Mouse (Mus musculus): ENCODE measurements around the gene Plbd2. TPM values are rescaled to one million over a fixed set of nuclear protein-coding genes. Genes with fewer than 3 reads are reported as not detected.

Gene Plbd2
- polyA plus RNA-seq (2012; ENCODE audit: insufficient read depth, insufficient read length, missing spikeins), result 20.4 and 22.8 TPM in 2 replicates

DNA sequence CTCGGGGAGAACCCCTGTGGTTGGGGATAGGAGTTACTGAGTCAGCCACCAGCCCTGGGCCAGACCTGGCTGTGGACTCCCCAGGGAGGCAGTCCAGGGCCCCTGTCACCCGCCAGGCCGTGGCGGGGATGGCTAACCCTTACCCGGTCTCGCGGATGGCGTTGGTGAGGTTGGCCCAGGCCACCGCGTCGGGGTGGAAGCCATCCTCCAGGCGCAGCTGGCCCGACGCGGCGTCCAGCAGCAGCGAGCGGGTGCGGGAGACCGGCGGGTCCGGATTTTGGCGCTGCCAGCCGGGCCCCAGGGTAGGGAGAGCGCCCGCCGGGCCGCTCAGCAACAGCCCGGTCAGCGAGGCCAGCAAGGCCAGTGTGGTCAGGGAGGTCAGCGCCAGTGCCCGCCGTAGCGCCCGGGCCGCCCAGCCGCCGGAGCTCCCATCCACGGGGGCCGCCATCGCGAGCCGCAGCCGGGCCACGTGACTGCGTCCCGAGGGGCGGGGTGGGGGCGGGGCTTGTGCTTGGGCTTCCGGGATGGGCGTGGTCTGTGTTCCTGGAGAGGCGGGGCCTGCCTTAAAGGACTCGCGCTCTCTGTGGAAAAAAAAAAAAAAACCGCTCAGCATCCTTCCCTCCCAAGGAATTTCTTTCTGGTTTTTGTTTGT lies at the start of gene Plbd2:
Gene Plbd2, minus strand, starts transcription at position 482 of the 652 bp plus-strand sequence.
- H3K27ac ChIP-seq (replicated peaks; ENCODE audit: low read depth, low read length), result no peak within 1 kb of the TSS
- peak within 1 kb of the TSS; percentile 90 for H3K4me3 ChIP-seq (ENCODE audit: insufficient read depth, low read depth, low read length)
- H3K4me1 ChIP-seq (ENCODE audit: control insufficient read depth, insufficient read depth, insufficient read length, low read length), result peaks cover 7% of the 10 kb centered on the region; the same call in 1 of the 2 replicates

DNA sequence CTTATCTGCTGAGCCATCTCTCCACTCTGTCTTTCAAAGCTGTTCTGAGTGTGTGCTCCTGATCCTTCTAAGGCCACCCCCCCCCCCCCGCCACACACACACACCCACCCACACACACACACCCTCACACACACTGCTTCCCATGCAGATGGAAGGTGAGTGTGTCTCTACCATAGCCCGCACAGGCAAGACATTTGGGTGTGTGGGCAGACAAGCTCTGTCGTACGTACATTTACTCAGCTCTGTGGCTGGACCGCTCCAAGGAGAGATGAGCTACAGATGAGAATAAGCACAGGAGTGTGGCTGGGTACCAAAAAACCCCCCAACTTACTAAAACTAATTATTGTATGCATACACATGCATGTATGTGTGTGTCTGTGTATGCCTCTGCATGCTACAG lies 47.2 kb upstream of the Plbd2 start:
- Histone ChIP-seq H3K27ac (replicated peaks; ENCODE audit: low read depth, low read length) (no peak overlapping the region), H3K4me1 (ENCODE audit: control insufficient read depth, insufficient read depth, insufficient read length, low read length) (no peaks in the 10 kb centered on the region), H3K4me3 (ENCODE audit: insufficient read depth, low read depth, low read length) (no peak overlapping the region)

DNA sequence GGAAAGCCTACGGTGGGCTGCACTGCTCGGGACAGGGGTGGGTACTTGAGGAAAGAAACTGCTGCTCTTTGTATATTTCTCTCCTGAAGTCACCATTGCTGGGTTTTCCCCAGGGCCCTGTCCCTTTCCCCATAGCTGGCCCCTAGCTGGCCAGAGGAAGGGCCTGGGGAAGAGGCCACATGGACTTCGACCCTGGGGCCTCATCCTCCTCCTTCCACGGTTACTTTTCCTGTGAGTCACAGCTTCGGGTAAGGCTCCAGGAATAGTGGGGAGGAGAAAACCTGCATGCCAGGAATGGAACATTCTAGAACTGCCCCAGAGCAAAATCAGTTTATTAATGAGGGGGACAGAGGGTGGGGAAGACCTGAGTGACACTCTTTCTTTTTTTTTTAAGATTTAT lies 46.7 kb upstream of the Plbd2 start:
- H3K4me3 ChIP-seq (ENCODE audit: insufficient read depth, low read depth, low read length), result no peak overlapping the region
- no peak overlapping the region for H3K27ac ChIP-seq (replicated peaks; ENCODE audit: low read depth, low read length)
- H3K4me1 ChIP-seq (ENCODE audit: control insufficient read depth, insufficient read depth, insufficient read length, low read length), result no peaks in the 10 kb centered on the region

DNA sequence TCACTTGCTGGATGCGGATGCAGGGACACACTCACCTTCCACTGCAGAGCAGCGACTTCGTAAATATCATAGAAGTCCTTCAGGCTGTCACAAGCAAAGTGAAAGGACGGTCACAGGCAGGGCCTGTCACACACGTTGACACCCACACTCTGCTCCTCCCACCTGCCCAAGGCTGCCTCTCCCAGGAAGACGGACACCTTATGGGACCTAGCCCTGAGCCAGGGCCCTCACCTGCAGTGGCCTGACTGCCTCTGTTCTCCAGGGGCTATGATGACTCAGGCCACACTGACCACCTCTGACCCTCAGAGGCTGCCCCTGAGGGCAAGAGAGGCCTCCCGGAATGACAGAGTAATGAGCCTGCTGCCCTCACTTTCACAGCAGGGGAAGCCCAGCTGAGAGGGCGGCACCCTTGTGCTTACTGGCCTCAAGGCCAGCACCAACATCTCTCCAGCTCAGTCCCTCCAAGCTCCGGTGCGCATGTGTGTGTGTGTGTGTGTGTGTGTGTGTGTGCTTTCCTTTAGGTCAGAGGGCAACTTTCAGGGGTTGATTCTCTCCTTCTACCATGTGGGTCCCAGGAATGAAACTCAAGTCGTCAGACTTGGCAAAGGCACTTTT lies 44.9 kb upstream of the Plbd2 start:
- Histone ChIP-seq H3K4me3 (ENCODE audit: insufficient read depth, low read depth, low read length) (no peak overlapping the region), H3K27ac (replicated peaks; ENCODE audit: low read depth, low read length) (no peak overlapping the region), H3K4me1 (ENCODE audit: control insufficient read depth, insufficient read depth, insufficient read length, low read length) (no peaks in the 10 kb centered on the region)

DNA sequence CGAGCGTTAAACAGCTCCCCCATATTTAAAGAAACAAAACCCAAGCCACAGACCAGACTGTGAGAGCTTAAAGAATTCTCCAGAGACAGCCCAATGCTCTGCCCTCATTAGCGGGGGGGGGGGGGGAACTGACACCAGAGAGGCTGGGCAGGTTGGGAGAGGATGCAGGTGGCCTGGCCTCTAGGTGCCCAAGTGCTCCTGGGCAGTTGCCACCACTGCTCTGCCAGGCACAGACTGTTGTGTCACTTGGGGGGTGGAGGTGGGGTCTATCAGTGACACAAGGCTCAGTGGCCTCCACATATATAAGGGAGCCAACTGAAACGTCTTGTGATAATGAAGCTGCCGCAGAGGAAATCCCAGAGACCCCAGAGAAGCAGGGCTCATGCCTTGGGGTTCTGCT lies 33.2 kb upstream of the Plbd2 start:
- H3K27ac ChIP-seq (replicated peaks; ENCODE audit: low read depth, low read length), result no peak overlapping the region
- no peaks in the 10 kb centered on the region for H3K4me1 ChIP-seq (ENCODE audit: control insufficient read depth, insufficient read depth, insufficient read length, low read length)
- no peak overlapping the region for H3K4me3 ChIP-seq (ENCODE audit: insufficient read depth, low read depth, low read length)

DNA sequence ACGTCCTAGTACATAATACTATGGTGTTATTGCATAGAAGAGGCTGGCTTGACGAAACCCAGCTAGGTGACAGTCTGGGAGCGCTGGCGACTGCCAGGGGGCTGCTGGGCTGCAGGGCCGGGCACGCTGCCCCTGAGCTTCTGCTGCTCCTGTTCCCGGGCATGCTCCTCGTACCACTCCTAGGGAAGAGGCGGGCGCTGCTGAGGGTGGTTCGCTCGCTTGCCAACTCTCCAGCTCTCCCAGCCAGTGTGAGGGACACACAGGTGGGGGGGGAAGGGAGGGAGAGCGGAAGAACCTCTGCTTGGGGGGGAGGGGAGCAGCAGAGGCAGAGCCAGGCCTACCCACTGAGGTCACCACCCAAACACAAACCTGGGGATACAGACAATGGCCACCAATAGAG lies 32.6 kb upstream of the Plbd2 start:
- Histone ChIP-seq H3K4me1 (ENCODE audit: control insufficient read depth, insufficient read depth, insufficient read length, low read length) (no peaks in the 10 kb centered on the region), H3K4me3 (ENCODE audit: insufficient read depth, low read depth, low read length) (no peak overlapping the region), H3K27ac (replicated peaks; ENCODE audit: low read depth, low read length) (no peak overlapping the region)

DNA sequence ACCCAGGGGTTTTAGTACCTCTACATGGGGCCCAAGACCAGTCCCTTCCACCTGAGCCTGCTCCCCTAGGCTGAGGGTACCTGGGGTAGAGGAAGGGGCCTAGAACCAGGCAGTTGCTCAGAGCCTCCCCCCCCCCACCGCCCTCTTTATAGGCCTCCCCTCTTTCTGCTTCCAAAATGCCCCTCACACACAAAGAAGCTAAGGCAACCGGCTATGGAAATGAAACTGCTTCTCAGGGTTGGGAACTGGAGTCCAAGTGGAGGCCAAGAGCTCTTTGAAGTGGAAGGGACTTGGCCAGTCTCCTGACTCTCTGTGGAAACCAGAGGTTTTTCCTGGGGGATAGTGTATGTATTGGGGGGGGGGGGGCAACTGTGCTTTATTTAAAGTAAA lies 31.3 kb upstream of the Plbd2 start:
- no peak overlapping the region for H3K4me3 ChIP-seq (ENCODE audit: insufficient read depth, low read depth, low read length)
- H3K27ac ChIP-seq (replicated peaks; ENCODE audit: low read depth, low read length), result no peak overlapping the region
- H3K4me1 ChIP-seq (ENCODE audit: control insufficient read depth, insufficient read depth, insufficient read length, low read length), result no peaks in the 10 kb centered on the region

DNA sequence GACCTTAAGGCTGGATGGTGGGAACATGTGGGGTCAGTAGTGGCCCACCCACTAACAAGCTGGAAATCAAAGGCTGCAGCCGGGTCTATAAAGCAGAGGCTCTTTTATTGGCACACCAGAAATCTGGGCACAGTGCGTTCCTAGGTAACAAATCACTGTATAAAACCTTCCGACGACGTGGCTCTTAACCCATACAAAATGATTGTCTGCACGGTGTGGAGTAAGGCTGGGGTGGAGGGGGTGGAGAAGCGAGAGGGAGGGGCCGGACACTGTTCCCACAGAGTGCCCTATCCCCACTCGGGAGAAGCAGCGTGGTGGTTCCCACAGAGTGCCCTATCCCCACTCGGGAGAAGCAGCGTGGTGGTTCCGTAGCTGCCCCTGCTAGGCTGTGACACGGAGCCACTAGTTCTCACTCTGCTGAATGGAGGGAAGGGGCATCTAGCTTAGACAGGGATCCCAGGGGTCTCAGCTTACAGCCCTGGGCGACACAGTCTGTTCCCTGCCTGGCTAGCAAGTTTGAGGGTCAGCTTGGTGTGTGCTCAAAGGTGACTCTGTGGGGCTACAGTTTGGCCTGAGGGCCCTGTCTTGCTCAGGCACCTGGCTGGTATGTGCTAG lies 30.8 kb upstream of the Plbd2 start:
- no peak overlapping the region for H3K4me3 ChIP-seq (ENCODE audit: insufficient read depth, low read depth, low read length)
- no peaks in the 10 kb centered on the region for H3K4me1 ChIP-seq (ENCODE audit: control insufficient read depth, insufficient read depth, insufficient read length, low read length)
- no peak overlapping the region for H3K27ac ChIP-seq (replicated peaks; ENCODE audit: low read depth, low read length)

DNA sequence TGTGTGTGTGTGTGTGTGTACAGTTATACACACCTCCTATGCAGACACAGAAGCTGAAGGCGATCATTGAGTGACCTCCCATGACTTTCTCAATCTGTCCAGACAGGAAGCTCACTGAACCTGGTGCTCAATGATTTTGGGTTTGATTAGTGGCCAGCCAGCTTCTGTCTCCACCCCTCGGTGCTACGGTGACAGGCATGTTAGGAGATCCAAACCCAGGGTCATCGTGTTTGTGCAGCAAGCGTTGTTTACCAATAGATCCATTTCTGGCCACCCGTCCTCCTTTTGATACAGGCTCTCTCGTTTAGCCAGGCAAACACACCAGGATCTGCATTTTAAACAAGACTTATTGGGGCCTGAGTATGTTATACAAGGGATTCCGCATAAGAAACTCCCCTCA lies 28.2 kb upstream of the Plbd2 start:
- H3K4me3 ChIP-seq (ENCODE audit: insufficient read depth, low read depth, low read length), result no peak overlapping the region
- no peak overlapping the region for H3K27ac ChIP-seq (replicated peaks; ENCODE audit: low read depth, low read length)
- H3K4me1 ChIP-seq (ENCODE audit: control insufficient read depth, insufficient read depth, insufficient read length, low read length), result no peaks in the 10 kb centered on the region

DNA sequence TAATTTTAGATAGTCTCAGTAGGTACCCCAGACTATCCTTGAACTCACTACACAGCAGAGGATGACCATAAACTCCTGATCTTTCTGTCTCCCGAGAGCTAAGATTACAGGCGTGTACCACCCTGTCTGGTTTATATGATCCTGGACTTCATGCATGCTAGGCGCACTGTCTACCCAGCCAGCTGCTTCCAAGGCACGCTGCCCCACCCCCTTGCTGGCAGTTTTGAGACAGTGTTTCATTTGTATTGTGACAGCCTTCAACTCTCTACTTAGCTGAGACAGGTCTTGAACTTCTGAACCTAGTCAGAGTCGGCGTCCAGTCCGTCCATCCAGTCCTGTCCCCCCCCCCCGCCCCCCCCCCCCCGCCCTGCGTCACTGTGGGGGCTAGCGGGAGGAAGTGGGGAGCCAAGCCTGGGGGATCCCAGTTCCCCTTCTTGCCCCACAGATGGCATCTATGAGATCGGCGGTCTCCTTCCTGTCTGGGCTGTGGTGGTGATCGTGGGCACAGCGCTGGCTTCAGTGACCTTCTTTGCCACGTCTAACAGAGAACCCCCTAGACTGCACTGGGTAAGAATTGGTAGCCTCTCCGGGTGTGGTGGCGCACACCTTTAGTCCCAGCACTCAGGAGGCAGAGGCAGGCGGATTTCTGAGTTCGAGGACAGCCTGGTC lies 24.0 kb upstream of the Plbd2 start:
- H3K4me1 ChIP-seq (ENCODE audit: control insufficient read depth, insufficient read depth, insufficient read length, low read length), result no peaks in the 10 kb centered on the region
- H3K4me3 ChIP-seq (ENCODE audit: insufficient read depth, low read depth, low read length), result no peak overlapping the region
- H3K27ac ChIP-seq (replicated peaks; ENCODE audit: low read depth, low read length), result no peak overlapping the region

DNA sequence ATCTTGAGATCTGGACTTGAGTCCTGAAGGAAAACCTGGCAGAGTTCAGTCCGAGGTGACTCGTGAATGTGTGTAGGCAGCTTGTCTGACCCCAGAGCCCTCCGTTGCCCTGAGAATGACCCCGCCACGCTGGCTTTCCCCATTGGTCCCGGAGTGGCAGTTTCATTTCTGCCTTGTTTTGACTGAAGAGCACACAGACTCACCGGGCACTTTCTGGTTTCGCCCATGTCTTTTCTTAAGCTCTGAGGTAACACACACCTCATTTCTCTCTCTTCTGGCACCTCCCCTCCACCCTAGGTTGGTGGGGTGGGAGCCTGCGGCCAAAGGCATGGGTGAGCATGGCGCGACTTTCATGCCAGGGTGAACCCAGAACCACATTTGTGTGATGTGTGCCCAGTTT lies 22.9 kb upstream of the Plbd2 start:
- Histone ChIP-seq H3K4me1 (ENCODE audit: control insufficient read depth, insufficient read depth, insufficient read length, low read length) (no peaks in the 10 kb centered on the region), H3K27ac (replicated peaks; ENCODE audit: low read depth, low read length) (no peak overlapping the region), H3K4me3 (ENCODE audit: insufficient read depth, low read depth, low read length) (no peak overlapping the region)

DNA sequence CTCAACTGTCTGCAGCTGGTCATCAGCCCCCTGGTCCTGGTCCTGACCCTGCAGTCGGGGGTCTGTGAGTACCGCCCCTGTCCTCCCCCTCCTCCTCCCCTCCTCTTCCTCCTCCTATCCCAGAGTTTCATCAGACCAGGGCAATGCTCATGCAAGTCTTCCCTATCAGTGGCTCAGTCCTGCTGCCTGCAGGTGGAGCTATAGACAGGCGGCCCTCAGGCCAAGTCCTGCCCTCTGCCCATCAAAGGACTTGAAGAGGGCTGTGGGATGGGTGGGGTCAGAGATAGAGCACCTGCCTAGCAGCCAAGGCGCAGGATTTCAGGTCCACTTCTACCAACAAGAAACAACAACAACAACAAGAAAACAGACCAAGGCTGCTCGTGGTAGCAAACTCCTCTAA lies 22.3 kb upstream of the Plbd2 start:
- Histone ChIP-seq H3K27ac (replicated peaks; ENCODE audit: low read depth, low read length) (no peak overlapping the region), H3K4me3 (ENCODE audit: insufficient read depth, low read depth, low read length) (no peak overlapping the region), H3K4me1 (ENCODE audit: control insufficient read depth, insufficient read depth, insufficient read length, low read length) (no peaks in the 10 kb centered on the region)

DNA sequence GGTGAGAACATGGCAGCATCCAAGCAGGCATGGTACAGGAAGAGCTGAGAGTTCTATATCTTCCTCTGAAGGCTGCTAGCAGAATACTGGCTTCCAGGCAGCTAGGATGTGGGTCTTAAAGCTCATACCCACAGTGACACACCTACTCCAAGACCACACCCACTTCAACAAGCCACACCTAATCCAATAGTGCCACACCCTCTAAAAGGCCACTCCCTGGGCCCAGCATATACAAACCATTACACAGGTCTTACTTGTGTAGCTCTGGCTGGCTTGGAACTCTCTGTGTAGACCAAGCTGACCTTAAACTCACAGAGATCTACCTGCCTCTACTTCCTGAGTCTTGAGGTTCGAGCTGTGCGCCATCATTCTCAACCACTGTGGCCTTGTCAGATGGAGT lies 21.3 kb upstream of the Plbd2 start:
- Histone ChIP-seq H3K4me1 (ENCODE audit: control insufficient read depth, insufficient read depth, insufficient read length, low read length) (no peaks in the 10 kb centered on the region), H3K27ac (replicated peaks; ENCODE audit: low read depth, low read length) (no peak overlapping the region), H3K4me3 (ENCODE audit: insufficient read depth, low read depth, low read length) (no peak overlapping the region)

DNA sequence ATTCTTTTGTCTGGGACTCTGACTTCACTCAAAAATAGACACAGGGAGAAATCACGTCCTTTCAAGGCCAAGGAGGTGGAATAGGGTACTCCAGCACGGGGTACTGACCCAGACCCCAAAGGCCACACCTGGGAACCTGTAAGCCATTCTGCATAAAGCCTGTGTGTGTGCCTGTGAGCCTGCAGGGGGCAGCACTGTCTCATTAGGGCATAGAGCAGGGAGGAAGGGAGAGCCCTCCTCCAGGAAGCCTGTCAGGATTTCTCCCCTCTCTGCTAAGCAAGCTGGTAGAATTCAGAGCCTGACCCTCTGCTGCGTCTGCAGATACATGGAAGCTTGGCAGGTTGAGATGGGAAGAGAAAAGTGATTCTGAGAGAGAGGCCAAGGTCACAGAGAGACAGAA lies 19.2 kb upstream of the Plbd2 start:
- no peak overlapping the region for H3K27ac ChIP-seq (replicated peaks; ENCODE audit: low read depth, low read length)
- peaks cover 3% of the 10 kb centered on the region; the same call in 1 of the 2 replicates for H3K4me1 ChIP-seq (ENCODE audit: control insufficient read depth, insufficient read depth, insufficient read length, low read length)
- H3K4me3 ChIP-seq (ENCODE audit: insufficient read depth, low read depth, low read length), result no peak overlapping the region

DNA sequence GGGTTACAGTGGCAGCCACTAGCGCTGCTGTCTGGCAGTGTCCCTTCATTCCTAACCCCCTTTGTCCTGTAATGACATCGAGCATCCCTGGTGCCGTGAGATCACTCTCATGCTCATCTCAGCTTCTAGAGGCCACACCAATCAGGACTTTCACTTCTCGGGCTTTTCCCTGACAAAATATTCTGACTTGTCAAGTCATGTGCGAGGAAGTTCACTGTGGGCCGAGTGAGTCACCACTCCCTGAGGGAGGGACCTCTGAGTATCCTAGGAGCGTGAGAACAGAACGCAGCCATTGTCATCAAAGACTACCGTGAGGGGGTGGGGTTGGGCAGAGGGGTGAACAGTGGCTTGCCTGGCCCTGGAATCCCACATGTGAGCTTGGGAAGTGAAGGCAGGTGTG lies 14.1 kb upstream of the Plbd2 start:
- H3K4me1 ChIP-seq (ENCODE audit: control insufficient read depth, insufficient read depth, insufficient read length, low read length), result peaks cover 44% of the 10 kb centered on the region
- no peak overlapping the region for H3K4me3 ChIP-seq (ENCODE audit: insufficient read depth, low read depth, low read length)
- H3K27ac ChIP-seq (replicated peaks; ENCODE audit: low read depth, low read length), result peak overlapping the region; percentile 87
